ENCODE assay signal across 8 mouse cellular contexts in the genomic region with DNA sequence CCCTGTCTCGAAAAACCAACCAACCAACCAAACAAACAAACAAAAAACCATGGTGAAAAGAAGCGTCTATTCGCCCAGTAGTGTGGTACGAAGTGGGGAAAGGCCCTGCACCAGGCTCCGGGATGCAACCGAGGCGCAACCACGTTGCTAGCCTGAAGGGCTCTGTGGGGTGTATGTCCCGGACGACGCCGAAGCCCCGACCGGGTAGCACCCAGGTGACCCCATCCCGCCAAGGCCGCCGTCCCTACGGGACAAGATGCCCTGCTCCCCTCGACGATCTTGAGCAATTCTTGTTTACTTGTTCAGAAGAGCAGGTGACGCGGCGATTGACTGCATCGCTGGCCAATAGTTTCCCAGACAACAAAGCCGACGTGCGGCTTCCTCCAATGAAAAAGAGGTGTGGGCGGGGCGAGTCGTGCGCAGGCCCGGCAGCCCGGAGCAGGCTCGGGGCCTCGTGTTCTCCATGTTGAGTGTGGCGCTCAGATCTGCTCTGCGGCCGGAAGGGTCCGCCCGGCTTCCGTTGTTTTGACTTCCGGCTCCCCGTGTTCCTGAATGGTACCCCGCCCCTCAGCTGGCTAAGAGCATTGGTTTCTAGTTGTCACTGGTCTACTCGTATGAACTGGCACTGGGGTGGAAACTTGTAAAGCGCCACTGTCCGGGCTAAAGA. TPM values are rescaled to one million over a fixed set of nuclear protein-coding genes. Genes with fewer than 3 reads are reported as not detected.
DNase-seq lines count a peak whose midpoint lies in the region; ATAC-seq and TF ChIP-seq lines count a peak whose summit lies in the region.

No protein-coding gene starts in this region.

- ATAC-seq in frontal cortex, adult (ENCODE audit: low TSS enrichment): peak; percentile 90
- peak; percentile 93 for ATAC-seq in lung, postnatal 0 days

- peak overlapping the region; percentile 88 for H3K27ac ChIP-seq in hindbrain, embryonic 10.5 days
- H3K27ac ChIP-seq in lung, postnatal 0 days (ENCODE audit: low read length): peak overlapping the region; percentile 64; the same call in 1 of the 2 replicates

- H3K4me1 ChIP-seq in hindbrain, embryonic 10.5 days (replicated peaks): peaks cover 28% of the 10 kb centered on the region
- peaks cover 12% of the 10 kb centered on the region; the same call in 1 of the 2 replicates for H3K4me1 ChIP-seq in lung, postnatal 0 days (ENCODE audit: insufficient read depth, low read depth, low read length)

- H3K27me3 ChIP-seq in hindbrain, embryonic 10.5 days (ENCODE audit: insufficient read depth, poor library complexity, severe bottlenecking): no peaks in the 10 kb centered on the region
- H3K27me3 ChIP-seq in lung, postnatal 0 days (replicated peaks; ENCODE audit: insufficient read depth, low read length): no peaks in the 10 kb centered on the region

- 1% methylated on average over 47 of the region's 47 CpGs for WGBS in hindbrain, embryonic 10.5 days
- WGBS in lung, postnatal 0 days: 1% methylated on average over 47 of the region's 47 CpGs

- peak; percentile 80 for TF ChIP-seq EP300 in lung, postnatal 0 days (IDR thresholded peaks at IDR 0.05)

- no peaks in the 10 kb centered on the region for H3K9me3 ChIP-seq in hindbrain, embryonic 10.5 days
- H3K9me3 ChIP-seq in lung, postnatal 0 days (ENCODE audit: low read length): no peaks in the 10 kb centered on the region

- no peaks in the 10 kb centered on the region for H3K36me3 ChIP-seq in hindbrain, embryonic 10.5 days
- H3K36me3 ChIP-seq in lung, postnatal 0 days (ENCODE audit: insufficient read depth, low read length): no peaks in the 10 kb centered on the region

- H3K4me3 ChIP-seq in hindbrain, embryonic 10.5 days: peak overlapping the region; percentile 74
- H3K4me3 ChIP-seq in lung, postnatal 0 days (ENCODE audit: low read depth, low read length): peak overlapping the region; percentile 49

- peak overlapping the region; percentile 50; the same call in 1 of the 2 replicates for H3K9ac ChIP-seq in lung, postnatal 0 days (replicated peaks; ENCODE audit: low read depth)

- peak overlapping the region; percentile 70 for H3K4me2 ChIP-seq in lung, postnatal 0 days (replicated peaks; ENCODE audit: low read depth, low read length)

- no peak for TF ChIP-seq CTCF in lung, postnatal 0 days (IDR thresholded peaks at IDR 0.05)

- DNase-seq in MN1 (ENCODE audit: low spot score): peak; percentile 100
- peak; percentile 99 for DNase-seq in cerebellum, adult 9-10 months
- peak; percentile 97 for DNase-seq in hindbrain, embryonic 10.5 days (ENCODE audit: low spot score)
- peak; percentile 100 for DNase-seq in layer of hippocampus, adult 9-11 months
- DNase-seq in lung, postnatal 0 days (ENCODE audit: low spot score): peak; percentile 99
- DNase-seq in ovary, postnatal 14 days (ENCODE audit: low spot score): peak; percentile 99
- peak; percentile 100 for DNase-seq in thymus, postnatal 14 days

RNA-seq across cellular contexts. Expression of a gene that starts 4.9 kb away (rescaled TPM):
- polyA plus RNA-seq in hindbrain, embryonic 10.5 days (2016; fragmentation: Nextera tagmentation; extraction: Ambion mirVana): 222 and 268 TPM in 2 replicates
- 411 and 449 TPM in 2 replicates for polyA plus RNA-seq in lung, postnatal 0 days (2015; fragmentation: Nextera tagmentation; extraction: Ambion mirVana)

RNA-seq across cellular contexts. Expression of a gene that starts 6.7 kb away (rescaled TPM):
- 16.7 and 18.8 TPM in 2 replicates for polyA plus RNA-seq in hindbrain, embryonic 10.5 days (2016; fragmentation: Nextera tagmentation; extraction: Ambion mirVana)
- polyA plus RNA-seq in lung, postnatal 0 days (2015; fragmentation: Nextera tagmentation; extraction: Ambion mirVana): 12.1 and 13.9 TPM in 2 replicates

RNA-seq across cellular contexts. Expression of a gene that starts 41.2 kb away (rescaled TPM):
- 0.17 TPM in 1 of 2 replicates, not detected in the other for polyA plus RNA-seq in hindbrain, embryonic 10.5 days (2016; fragmentation: Nextera tagmentation; extraction: Ambion mirVana)
- polyA plus RNA-seq in lung, postnatal 0 days (2015; fragmentation: Nextera tagmentation; extraction: Ambion mirVana): not detected in 2 replicates

Comparison
In these comparisons a context has a peak if more than half of its experiments do, and no peak if none do; other contexts are left out.
1. Peak in every context shown above with its lines: DNase-seq, ATAC-seq, H3K4me3 ChIP-seq and H3K27ac ChIP-seq.